Mouse (Mus musculus) stomach, postnatal 0 days (tissue): Measurements from ENCODE around the gene Catsper3.

Experiments
- CTCF ChIP-seq: IDR thresholded peaks from 2 replicates; pipeline ENCODE4 v1.5.1; 2016; ENCODE audit warnings: antibody characterized with exemption, low read depth, mild to moderate bottlenecking, moderate library complexity
- EP300 ChIP-seq: optimal IDR thresholded peaks from 2 replicates; pipeline ENCODE3; 2016; ENCODE audit warnings: antibody characterized with exemption

- TF ChIP-seq CTCF (no peak), EP300 (no peak)
Measured at GRCm38 (mm10) chr13:55761486-55761885, 22.9 kb upstream of the Catsper3 start.
